Mouse (Mus musculus) T-helper 2 cell (primary cell): Measurements from ENCODE around the gene Lamc1.
"Not testable (repeated sequence)": the region's sequence is repeated elsewhere in the genome, so short reads cannot be mapped to it uniquely, and the experiment has no call there.

ENCODE experiments used
- in situ Hi-C: fragments of 300-600 bp; cut with MboI, MseI; formaldehyde crosslinking; loops from one replicate; pipeline ENCODE4 v1.15.1; 2025; ENCODE audit warnings: high pct_unique_total_duplicates

Lamc1 gene

DNA sequence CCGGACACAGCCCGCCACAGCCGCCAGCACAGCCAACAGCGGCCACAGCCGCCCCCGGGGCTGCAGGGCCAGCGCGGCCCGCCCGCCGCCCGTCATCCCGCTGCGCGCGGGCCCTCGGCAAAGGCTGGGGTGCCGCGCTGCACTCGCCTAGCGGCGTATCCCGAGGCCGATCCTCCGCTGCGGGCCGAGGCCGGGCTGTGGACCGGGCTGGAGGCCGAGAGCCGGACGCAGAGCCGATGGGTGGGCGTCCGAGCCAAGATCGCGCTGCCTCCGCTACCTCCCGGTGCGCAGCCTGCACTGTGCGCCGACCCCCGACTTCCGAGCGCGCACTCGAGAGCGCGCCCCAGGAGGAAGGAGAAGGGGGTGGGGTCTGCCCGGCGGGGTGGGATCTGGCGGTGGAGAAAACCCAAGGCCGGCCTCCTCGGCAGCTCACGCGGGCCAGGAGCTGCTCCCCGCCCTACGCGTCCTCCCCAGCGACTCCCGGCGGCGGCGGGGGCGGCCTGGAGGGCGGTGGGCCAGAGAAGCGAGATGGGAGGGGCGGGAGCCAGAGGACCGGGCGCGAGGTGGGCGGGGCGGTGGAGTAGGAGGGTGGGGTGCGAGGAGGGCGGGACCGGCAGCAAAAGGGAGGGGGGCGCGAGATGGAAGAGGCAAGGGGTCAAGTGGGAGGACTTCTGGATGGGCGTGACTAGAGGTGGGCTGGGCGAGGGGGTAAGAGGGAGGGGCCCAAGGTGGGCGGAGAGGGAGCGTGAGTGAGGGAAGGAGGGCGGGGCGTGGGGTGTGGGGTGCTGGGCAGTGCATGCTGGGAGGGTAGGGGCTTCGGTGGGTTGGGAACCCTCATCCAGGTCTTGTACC, at the start of gene Lamc1:
Gene Lamc1 (minus strand): TSS at position 343 of the 852 bp plus-strand sequence.
- in situ Hi-C loops, result no loop called here

GRCm38 (mm10) chr1:153380746-153381282, 48.2 kb upstream of the Lamc1 start:
- in situ Hi-C loops, result no loop called here

DNA sequence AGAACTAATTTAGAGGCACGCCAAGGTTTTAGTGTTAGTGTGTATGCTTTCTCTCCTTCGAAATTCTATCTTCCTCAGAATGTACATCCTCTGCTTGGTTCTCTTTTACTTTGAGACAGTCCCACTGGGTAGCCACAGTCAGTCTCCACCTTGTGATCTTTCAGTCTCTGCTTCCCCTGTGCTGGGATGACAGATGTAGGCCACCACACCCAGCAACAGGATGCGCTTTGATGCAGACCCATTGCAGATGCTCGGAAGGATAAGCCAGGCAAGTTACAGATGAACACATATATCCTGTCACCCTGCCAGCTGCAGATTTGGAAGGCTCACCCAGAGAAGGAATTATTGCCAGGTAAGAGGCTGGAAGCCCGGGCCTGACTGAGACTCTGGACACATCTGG, 47.2 kb upstream of the Lamc1 start:
- in situ Hi-C loops, result loop anchor here (10.0 kb wide), 1 partner anchor 855 kb away; no protein-coding TSS in a partner anchor

GRCm38 (mm10) chr1:153378587-153378986, 46.0 kb upstream of the Lamc1 start:
- in situ Hi-C loops, result loop anchor here (10.0 kb wide), 1 partner anchor 854 kb away; no protein-coding TSS in a partner anchor

- in situ Hi-C loops, result loop anchor here (10.0 kb wide), 1 partner anchor 852 kb away; no protein-coding TSS in a partner anchor
These were observed 43.9 kb upstream of the Lamc1 start for GRCm38 (mm10) chr1:153376446-153376845.

DNA sequence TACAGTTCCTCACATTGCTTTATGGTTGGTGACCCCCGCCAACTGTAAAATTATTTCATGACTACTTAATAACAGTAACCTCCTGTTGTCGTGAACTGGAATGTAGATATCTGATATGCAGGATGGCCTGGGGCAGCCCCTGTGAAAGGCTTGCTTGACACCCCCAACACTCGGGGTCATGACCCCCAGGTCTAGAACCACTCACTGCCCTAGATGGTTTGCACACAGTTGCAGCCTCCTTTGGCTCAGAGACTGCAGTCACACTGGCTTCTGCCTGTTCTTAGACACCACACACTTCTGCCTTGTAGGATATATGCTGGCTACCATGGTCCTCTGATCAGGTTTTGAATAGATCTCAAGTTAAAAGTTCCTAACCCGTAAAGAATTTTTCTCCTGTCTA, 41.5 kb upstream of the Lamc1 start:
- in situ Hi-C loops, result loop anchor here (10.0 kb wide), 1 partner anchor 849 kb away; no protein-coding TSS in a partner anchor

DNA sequence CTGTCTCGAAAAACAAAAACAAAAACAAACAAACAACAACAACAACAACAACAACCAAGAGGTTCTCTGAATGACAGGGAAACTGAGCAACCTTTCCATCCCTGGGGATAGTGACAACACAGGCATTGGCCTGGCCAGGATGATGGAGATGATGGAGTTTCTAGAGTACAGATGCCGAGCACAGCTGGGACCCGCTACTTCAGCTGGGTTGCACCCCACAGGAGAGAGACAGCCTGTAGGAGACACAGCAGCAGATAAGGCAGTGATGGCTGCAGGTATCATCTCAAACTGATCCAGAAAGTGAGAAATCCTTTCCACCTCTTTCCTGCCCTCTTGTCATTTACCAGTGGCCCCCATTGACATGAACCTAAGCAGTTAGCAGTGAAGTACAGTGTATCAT, 39.3 kb upstream of the Lamc1 start:
- in situ Hi-C loops, result loop anchor here (10.0 kb wide), 1 partner anchor 847 kb away; no protein-coding TSS in a partner anchor

- in situ Hi-C loops, result no loop called here
These were observed 36.4 kb upstream of the Lamc1 start for GRCm38 (mm10) chr1:153369011-153369410.

DNA sequence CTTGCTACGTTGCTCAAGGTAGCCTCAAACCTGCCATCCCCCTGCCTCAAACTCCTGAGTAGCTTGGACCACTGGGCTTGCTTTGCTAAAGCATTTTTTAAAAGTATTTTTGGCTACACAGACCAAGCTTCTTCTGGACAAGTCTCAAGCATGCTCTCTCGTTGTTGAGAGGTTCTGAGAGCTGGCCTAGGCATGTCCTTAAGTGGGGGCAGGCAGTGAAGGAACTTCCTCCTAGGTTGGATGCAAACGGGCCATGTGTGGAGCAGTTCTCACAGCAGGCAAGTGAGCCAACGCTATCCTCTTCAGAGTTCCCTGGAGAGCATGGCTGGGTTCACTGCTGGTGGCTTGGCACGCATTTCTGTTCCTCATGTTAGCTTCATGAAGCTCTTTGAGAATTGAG, 34.5 kb upstream of the Lamc1 start:
- in situ Hi-C loops, result no loop called here

DNA sequence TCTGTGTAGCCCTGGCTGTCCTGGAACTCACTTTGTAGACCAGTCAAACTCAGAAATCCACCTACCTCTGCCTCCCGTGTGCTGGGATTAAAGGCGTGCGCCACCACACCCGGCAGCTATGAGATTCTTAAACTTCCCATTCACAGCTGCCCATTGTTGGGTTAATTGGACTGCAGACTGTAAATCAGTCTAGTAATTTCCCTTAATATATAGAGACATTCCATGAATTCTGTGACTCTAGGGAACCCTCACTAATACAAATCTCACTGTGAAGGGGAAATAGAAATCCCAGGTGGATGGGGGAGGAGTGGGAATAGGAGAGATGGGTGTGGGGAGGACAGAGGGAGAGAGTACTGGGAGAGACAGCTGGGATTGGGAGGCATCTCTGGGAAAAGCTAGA, 29.3 kb upstream of the Lamc1 start:
- in situ Hi-C loops, result no loop called here

- in situ Hi-C loops, result no loop called here
These were observed 28.0 kb upstream of the Lamc1 start for GRCm38 (mm10) chr1:153360556-153360955.

DNA sequence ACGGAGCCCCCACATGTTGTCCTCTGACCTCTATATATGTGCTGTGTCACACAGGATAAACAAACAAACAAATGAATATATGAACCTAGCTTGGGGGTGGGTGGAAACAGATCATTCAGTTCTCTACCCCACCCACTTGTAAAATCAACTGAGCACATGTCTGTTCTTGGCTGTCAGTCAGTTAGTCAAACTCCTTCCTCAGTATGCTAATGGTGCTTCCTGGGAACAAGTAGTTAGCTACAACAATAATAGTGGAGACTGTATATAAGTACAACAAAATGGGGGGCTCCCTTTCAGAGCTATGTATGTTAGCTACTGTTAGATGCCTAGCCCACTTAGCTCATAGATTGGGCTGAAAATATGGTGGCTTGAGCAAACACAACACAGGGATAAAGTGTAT, 24.6 kb upstream of the Lamc1 start:
- in situ Hi-C loops, result no loop called here

GRCm38 (mm10) chr1:153354466-153354865, 21.9 kb upstream of the Lamc1 start:
- in situ Hi-C loops, result no loop called here

- in situ Hi-C loops, result no loop called here
These were observed 21.3 kb upstream of the Lamc1 start for GRCm38 (mm10) chr1:153353736-153354430.

DNA sequence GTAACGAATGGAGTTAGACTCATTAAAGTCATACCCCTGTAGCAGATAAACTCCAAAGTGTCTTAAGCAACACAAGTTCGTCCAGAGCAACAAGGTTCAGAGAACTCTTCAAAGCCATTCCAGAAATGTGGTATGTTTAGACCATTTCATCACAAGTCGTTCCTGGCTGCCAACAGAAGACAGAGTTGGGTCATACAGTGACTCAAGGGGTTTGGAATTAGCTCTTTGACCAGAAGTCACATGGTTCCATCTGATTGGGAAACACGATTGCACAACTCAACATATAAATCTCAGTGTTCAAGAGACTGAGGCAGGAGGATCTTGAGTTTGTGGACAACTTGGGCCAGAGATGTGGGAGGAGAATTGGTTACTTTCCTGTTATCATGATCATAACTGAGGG, 18.4 kb upstream of the Lamc1 start:
- in situ Hi-C loops, result no loop called here

DNA sequence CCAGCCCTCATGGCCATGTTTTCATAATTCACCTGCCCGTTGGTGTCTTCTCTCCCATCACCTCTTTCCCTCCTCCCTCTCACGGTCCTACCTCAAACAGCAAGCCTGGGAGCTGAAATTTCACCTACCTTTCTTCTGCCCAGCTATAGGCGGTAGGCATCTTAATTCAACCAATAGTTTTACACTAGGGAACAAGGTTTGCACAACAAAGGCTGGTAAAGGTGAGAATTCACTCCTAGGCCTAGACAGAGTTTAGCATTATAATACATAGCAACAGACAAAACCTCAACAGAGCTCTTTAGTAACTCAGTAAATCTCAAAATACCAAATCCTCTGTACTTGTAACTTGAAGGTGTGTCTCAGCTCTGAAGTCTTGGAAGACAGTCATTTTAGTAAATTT, 15.1 kb upstream of the Lamc1 start:
- in situ Hi-C loops, result no loop called here

- in situ Hi-C loops, result no loop called here
These were observed 14.5 kb upstream of the Lamc1 start for GRCm38 (mm10) chr1:153347040-153347439.

- in situ Hi-C loops, result no loop called here
These were observed 13.2 kb upstream of the Lamc1 start for GRCm38 (mm10) chr1:153345699-153346291.

DNA sequence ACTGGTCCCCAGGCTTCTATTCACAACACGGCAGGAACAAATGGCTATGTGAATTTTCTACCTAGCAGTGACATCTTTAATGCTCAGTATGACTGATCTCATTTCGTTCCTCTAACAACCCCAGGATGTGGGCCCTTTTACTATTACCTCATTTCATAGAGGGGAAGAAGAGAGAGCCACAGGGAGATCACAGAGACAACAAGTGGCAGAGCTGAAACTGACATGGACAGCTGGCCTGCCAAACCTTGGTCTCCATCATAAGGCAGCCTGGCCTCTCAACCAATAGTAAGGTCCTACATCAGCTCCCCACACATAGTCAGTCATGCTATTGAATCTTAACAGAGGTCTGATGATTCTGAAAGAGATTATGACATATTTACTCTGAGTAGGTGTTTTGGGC, 12.4 kb upstream of the Lamc1 start:
- in situ Hi-C loops, result no loop called here

GRCm38 (mm10) chr1:153335451-153335850, 2.9 kb upstream of the Lamc1 start:
- in situ Hi-C loops, result not testable (repeated sequence)

DNA sequence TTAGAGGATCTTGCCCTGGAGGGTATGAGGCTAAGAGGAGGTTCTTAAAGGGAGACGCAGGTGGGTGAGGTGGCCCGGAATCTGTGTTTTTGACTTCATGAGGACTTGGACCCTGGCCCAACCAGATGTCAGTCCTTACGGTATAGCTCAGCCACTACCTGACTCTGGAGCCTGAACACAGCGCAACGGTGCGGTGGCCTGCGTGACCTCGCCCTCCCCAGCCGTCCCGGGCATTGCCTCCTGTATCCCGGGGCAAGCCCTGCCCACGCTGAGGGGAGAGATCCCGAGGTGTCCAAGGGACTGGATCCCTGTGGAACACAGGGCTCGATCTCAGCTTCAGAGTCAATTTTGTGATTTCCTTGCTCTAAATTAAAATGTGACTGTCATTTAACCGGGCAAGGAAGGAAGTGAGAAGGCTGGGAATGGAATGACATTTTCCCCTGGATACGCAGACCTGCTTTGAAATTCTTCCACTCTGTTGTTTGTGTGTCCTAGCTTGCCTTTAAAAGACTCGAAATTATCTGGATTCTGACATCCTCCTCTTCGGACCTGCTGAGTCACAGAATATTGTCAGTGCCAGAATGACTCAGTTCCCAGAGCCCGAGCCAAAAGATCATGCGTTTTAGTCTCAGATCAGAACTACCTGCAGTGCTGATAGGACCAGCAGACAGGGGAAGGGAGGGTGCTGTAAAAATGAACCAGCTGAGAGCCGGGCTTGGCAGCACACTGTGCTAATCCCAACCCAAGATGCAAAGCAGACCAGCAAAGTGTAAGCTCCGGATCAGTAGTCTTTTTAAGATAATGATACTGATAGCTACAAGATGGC, 923 bp upstream of the Lamc1 start:
- in situ Hi-C loops, result no loop called here
